Mouse (Mus musculus) common myeloid progenitor, adult 5-6 weeks (primary cell): Measurements from ENCODE around the gene Ptpru. TPM values are rescaled to one million over a fixed set of nuclear protein-coding genes. Genes with fewer than 3 reads are reported as not detected.

Experiments
- ATAC-seq: replicated peaks from 2 replicates; pipeline ENCODE4 v1.8.0; 2016; ENCODE audit warnings: low read depth, mild to moderate bottlenecking, moderate TSS enrichment, inconsistent platforms; ENCODE audit not compliant: poor library complexity, severe bottlenecking
- total RNA-seq: library from RNA; stranded (forward); fragments of 200-1000, 187-1606 nt; gene quantifications from 2 replicates; pipeline ENCODE4 v1.2.3, GENCODE M21; 2017

The Ptpru gene
- total RNA-seq, 1 experiment from 2014 or later = 0.27 TPM

DNA sequence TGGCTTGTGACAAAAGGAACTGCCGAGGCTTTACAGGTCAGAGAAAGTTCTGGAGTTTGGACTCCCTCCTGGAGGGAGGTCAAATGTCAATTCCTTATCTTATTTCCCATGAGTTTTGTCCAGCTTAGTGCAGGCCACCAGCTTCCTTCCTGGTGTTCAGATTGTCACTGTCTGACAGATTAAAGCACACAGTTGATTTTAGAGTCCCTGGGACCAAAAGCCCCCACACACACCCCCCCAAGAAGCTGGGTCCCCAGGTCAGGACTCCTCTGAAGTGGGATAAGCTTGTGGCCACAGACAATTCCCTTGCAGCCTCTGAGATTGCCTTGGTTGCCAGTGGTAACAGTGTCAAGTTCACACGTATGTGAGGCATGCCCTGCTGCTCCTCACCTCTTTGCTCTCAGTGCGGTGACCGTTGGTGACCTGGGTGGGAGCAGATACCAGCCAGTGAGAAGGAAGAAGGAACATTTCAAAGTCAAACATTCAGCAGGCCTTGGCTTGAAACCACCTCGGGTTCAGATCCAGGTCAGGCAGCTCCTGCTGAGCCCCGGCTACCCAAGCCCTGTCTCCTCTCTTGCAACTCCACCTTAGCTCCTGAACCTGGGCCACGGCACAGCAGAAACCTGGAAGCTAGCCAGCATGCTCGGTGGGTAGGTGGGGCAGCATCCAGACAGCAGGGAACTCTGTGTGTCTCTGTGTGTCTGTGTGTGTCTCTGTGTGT lies 115.8 kb downstream of the Ptpru start:
- no peak for ATAC-seq

DNA sequence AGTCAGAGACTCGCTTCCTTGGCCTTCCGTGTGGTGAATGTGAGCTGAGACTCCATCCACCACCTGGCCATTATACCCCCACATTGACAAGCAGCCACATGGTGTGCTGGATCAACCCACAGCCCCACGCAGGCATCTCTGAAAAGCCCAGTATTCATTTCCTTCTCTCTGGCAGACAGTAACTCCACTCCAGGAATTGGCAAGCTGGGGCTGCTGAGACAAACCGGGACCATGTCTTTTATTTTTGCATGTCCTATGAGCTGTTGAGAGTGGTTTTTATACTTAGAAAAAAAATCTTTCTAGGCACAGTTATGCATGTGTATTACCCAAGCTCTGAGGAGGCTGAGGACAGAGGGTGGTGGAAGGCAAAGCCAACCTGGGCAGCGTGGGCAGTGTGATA lies 118.9 kb downstream of the Ptpru start:
- ATAC-seq = no peak

Other genes with a start within 250 kb of the Ptpru start
- 26.5 and 26.8 TPM in 2 replicates for gene Mecr, start 5.2 kb upstream of the Ptpru start, total RNA-seq
- 103 and 108 TPM in 2 replicates for gene Srsf4, start 35.3 kb upstream of the Ptpru start, total RNA-seq
- gene Tmem200b, start 83.5 kb upstream of the Ptpru start, total RNA-seq = not detected in 2 replicates
- gene Gm10300, start 236.4 kb upstream of the Ptpru start, total RNA-seq = 0.14 and 1.0 TPM in 2 replicates
- gene Epb41, start 237.0 kb upstream of the Ptpru start, total RNA-seq = 89.1 and 138 TPM in 2 replicates